Mouse (Mus musculus) lung, adult 2 months (tissue): ENCODE measurements around the gene Smim20.

ENCODE experiments used
- CTCF ChIP-seq: fragments of 200-500 bp; IDR thresholded peaks from 2 replicates; pipeline ENCODE4 v1.5.1; 2011; ENCODE audit warnings: mild to moderate bottlenecking, low read length, control low read depth; ENCODE audit not compliant: insufficient read depth
- POLR2A ChIP-seq: fragments of 200-500 bp; IDR thresholded peaks from 2 replicates; pipeline ENCODE4 v1.6.1; 2011; ENCODE audit warnings: low read depth, mild to moderate bottlenecking, control low read depth, low read length, borderline replicate concordance; ENCODE audit errors: extremely low read depth

DNA sequence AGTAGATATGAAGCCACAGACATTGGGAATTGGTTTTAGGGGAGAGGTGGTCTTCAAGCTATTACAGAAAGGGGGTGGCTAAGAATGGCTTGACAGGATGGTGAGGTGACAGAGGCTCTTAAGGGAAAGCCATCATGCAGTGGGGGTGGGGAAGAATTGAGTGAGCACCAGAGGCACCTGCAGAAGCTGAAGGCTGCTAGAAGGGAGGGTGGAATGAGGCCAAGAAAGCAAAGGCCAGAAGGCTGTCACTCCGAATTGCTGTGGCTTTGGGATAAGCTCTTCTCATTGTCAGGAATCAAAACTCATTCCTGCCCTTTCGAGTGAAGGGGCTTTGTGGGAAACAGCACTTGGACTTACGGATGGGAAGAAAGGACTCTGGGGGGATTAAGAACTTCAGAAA is 12.1 kb upstream of the Smim20 start:
- TF ChIP-seq CTCF (no peak), POLR2A (no peak)
